Mouse (Mus musculus) monocyte, adult 59 days (primary cell): Measurements from ENCODE around the gene Fam110c. TPM values are rescaled to one million over a fixed set of nuclear protein-coding genes. Genes with fewer than 3 reads are reported as not detected.

Source experiments
- total RNA-seq, 2 experiments: library from RNA; stranded (reverse); gene quantifications; one replicate each; pipeline ENCODE4 v1.2.4; 2023

The Fam110c gene
- under 1 TPM in 1 of 2 experiments, not detected in 1; 0.21 TPM for total RNA-seq

GRCm38 (mm10) chr12:31073412-31074354, at the start of gene Fam110c:
Fam110c (plus strand) TSS chr12:31073861.

Other genes with a start within 250 kb of the Fam110c start
- not detected for gene Alkal2, start 189.5 kb upstream of the Fam110c start, total RNA-seq
- 10 to 100 TPM; 21.4 to 22.9 TPM for gene Acp1, start 162.3 kb upstream of the Fam110c start, total RNA-seq
- gene Sh3yl1, start 162.2 kb upstream of the Fam110c start, total RNA-seq: 1 to 10 TPM in 1 of 2 experiments, under 1 TPM in 1; 0.84 to 1.2 TPM
- gene Gm6993, start 166.9 kb downstream of the Fam110c start, total RNA-seq: not detected
- under 1 TPM; 0.12 to 0.18 TPM for gene Lamb1, start 191.4 kb downstream of the Fam110c start, total RNA-seq